Mouse (Mus musculus) T-cell, adult 2 months (primary cell): ENCODE data around the gene Fadd.

Experiments
- DNase-seq: peaks from one replicate; pipeline ENCODE4 v3.0.0; 2022; ENCODE audit warnings: low spot score

Fadd gene

DNA sequence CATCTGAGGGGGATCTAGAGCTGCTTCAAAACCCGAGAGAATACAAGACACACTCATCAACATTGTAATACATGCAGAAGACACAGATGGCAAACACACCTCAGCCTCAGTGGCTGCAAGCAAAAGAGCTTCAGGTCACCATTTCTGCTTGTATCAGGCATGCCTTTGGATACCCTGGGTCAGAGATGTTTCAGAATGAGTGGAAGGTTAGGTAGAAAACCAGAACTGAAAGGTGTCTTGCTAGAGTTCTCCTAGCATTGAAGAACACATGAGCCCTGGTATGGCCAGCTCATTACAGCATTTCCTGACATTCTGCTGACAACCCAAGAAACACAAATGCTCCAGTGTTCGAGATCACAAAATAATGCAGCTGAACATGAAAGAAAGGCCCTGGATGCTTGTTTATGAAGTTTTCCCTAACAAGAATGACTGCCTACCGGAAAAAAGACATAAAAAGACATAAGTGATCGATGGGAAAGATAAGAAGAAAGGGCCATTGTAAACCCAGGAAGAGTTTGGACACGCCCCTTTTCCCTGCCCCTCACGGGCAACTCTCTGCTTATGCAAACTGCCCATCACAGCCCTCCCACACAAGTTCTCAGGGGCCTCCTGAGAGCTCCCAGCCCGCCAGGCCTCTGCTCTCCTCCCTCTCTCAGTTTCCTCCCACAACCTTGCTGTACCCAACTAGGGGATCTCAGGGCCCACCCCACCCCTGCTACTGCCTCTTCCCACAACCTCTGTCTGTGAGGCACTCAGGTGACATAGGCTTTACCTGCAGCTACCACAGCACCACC, 50.5 kb downstream of the Fadd start:
- DNase-seq: no peak

DNA sequence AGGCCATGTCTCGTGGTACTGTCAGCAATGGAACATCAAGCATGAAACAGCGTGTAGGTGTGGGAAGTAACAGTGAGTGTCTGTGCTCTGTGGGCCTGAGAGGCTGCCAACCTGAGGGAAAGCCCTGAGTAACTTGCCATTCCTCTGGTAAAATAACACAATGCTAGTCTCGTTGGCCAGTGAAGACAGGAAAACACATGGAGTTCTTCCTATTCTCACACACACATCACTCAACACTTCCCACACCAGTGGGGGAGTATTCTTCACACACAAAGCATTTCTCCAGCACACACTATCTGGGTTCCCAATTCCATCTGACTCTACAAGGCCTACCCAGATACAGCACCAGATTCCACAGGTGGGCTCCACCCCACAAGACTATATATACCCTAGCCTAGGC, 52.4 kb downstream of the Fadd start:
- DNase-seq: no peak

DNA sequence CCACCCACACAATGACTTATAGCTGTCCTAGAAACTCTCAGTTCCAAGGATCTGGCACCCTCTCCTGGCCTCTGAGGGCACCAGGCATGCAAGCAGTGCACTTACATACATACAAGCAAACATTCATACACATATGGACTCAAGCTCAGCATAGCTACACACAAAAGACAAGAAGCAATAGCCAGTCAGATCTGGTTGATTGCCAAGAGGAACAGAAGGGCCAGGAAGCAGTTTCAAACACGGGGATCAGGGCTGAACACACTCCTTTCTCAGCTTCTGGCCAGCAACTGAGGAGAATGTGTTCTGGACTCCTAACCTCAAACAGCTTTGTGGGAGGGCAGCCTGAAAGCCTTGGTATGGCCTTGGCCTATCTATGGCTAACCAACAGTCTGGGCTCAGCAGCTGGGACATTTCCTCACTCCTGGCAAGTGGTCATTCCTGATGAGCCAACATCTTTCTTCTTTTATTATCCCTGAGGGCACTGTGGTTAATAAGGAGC, 54.5 kb downstream of the Fadd start:
- no peak for DNase-seq
